Mouse (Mus musculus): ENCODE measurements around the gene Onecut3.

Gene Onecut3

DNA sequence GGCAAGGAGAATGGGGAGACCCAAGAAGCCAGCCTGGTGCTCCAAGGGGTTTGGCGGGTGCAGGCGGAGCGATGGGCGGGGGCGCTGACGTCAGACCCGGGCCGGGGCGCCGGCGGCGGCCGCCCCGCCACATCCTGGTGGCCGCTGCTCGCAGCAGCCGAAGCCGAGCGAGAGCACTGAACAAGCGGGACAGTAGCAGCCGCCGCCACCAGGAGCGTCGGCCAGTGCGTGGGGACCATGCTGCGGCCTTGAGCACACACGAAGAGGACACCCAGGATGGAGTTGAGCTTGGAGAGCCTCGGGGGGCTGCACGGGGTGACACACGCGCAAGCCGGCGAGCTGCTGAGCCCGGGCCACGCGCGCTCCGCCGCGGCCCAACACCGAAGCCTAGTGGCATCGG lies at the start of gene Onecut3:
Gene Onecut3 (plus strand): TSS at position 104 of the 400 bp plus-strand sequence.
- no peak for DNase-seq (ENCODE audit: low spot score in 2 of 2)

DNA sequence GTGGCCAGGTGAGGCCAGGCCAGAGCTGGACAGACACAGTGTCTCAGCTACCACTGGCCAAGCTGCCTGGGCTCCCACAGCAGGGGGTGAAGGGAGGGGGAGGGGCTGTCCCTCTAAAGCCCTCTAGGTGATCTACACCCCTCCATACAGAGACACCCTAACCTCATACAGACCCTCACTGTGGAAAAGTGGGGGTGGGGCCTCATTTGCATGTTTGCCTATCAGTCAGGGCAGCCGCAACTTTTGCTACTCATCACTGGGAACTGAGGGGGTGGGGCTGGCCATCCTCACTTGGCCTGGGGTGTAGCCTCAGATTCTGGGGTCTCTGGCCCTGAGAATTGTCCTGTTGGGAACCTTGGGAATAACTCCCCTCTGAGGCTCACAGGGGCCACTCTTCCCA lies 49.6 kb upstream of the Onecut3 start:
- no peak for DNase-seq (ENCODE audit: low spot score in 2 of 2)

- DNase-seq (ENCODE audit: low spot score in 2 of 2) = peak; percentile 80 to 84
These were observed 48.6 kb upstream of the Onecut3 start for GRCm38 (mm10) chr10:80445898-80446601.

DNA sequence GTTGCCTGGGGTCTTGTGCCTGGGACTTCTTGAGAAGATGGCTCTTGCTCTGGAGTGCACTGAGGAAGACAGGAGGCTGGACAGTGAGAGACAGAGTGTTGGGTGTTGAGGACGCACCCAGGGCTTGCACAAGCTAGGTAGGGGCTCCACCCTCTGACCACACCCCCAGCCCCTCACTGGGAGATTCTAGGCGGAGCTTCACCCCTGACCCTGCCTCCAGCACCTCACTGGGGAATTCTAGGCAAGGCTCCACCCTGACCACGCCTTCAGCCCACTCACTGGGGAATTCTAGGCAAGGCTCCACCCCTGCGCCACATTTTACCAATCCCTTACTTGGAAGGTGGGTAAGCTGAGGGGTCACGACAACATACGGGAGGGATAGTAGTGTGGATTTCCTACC lies 44.0 kb upstream of the Onecut3 start:
- no peak for DNase-seq (ENCODE audit: low spot score in 2 of 2)

DNA sequence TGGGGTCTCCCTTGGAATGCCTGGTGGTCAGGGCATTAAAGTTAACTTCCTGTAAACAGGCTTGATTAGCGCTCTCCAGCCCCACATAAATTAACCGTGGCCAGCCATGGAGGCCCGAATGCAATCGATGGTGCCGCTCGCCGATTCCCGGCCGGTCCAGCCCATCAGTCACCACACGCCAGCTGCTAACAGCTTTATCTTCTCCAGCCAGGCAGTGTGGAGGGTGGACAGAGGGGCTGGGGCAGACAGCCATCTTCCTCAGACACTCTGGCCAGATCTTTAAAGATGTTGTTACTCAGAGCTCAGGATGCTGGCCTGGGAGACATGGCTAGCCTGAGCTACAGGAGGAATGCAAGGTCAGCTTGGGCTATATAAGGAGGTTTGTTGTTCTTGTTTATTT lies 41.0 kb upstream of the Onecut3 start:
- DNase-seq (ENCODE audit: low spot score in 2 of 2) = no peak

DNA sequence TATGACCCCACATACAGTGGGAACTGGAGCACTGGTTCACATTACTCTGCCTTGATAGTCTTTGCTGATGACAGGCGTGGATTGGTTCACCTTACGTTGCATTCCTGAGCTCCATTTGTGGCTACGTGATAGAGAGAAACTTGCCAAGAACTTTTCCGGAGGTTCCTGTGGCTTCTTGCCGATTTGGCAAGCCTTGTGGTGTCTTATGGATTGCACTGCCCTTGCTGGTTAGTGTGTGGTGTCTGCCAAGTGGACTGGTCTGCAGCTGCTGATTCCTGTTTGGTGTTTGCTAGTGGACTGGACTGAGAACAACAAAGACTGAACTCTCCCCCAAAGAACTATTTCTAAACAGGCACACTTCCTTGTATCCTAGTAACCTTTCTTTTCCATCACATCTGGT lies 39.9 kb upstream of the Onecut3 start:
- no peak for DNase-seq (ENCODE audit: low spot score in 2 of 2)

- no peak for DNase-seq (ENCODE audit: low spot score in 2 of 2)
These were observed 38.9 kb upstream of the Onecut3 start for GRCm38 (mm10) chr10:80455697-80456096.

- no peak for DNase-seq (ENCODE audit: low spot score in 2 of 2)
These were observed 35.4 kb upstream of the Onecut3 start for GRCm38 (mm10) chr10:80459236-80459635.

DNA sequence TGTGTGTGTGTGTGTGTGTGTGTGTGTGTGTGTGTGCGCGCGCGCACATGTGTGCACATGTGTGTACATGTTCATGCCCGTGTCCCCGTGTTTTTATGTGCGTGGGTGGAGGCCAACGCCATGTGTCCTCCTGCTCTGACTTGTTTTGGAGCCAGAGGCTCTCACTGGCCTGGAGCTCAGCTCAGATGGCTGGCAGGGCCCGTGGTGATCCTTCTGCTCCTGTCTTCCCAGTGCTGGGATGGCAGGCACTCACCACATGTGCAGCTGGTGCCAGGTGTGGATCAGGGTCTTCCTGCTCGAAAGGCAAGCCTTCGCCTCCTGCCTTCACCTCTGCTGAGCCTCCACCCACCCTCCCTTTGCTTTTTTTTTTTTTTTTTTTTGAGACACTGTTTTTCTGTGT lies 35.0 kb upstream of the Onecut3 start:
- DNase-seq (ENCODE audit: low spot score in 2 of 2) = no peak

DNA sequence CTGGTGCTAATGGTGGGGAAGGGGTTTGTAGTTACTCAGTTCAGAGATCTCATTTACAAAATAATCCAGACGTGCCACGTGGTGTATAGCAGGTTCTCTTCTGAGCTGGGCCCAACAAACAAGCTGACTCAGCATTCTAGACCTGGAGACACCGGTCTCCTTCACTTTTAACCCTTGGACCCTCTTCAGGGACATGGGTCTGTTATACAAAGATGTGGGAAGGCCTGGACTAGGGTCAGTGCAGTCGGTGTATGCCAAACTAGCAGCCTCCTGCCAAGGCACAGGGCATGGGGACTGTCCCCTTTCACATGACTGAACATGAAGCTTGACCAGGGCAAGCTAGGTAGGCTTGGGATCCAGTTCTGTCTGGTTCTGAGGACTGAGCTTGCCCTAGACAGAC lies 34.3 kb upstream of the Onecut3 start:
- no peak for DNase-seq (ENCODE audit: low spot score in 2 of 2)

DNA sequence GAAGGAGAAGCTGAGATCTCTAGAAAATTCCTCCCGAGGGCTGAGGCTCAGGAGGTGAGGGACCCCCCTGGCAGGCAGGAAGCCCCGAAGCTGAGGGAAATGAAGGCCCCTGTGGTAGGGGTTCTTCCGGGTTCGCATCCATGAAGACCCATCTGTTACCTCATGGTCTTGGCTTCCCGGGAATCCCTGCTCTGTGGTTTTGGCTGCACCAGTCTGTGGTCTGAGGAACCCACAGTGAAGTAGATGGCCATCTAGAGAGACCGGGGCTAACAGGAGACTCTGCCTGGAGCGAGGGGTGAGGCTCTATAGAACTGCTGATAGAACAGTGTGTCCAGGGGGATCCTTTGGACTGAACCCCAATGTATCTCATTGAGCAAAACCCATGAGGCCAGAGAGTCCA lies 33.3 kb upstream of the Onecut3 start:
- no peak for DNase-seq (ENCODE audit: low spot score in 2 of 2)

GRCm38 (mm10) chr10:80464381-80465035 lies 30.1 kb upstream of the Onecut3 start:
- no peak for DNase-seq (ENCODE audit: low spot score in 2 of 2)

DNA sequence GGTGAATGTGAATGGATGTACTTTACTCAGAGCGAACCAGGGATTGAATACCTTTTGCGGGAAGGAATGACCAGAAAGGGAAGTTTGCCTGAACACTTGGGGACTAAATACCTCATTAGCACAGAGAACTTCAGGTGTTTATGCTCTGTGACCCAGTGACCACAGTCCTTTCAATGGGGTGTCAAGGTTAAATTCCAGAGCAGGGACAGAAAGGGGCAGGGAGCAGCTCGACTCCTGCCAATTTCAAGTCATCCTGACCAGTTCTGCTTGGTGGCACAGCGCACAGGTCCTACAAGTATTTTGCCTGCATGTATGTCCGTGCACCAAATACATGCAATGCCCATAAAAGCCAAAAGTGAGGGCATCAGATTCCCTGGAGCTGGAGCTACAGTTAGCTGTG lies 29.6 kb upstream of the Onecut3 start:
- no peak for DNase-seq (ENCODE audit: low spot score in 2 of 2)

DNA sequence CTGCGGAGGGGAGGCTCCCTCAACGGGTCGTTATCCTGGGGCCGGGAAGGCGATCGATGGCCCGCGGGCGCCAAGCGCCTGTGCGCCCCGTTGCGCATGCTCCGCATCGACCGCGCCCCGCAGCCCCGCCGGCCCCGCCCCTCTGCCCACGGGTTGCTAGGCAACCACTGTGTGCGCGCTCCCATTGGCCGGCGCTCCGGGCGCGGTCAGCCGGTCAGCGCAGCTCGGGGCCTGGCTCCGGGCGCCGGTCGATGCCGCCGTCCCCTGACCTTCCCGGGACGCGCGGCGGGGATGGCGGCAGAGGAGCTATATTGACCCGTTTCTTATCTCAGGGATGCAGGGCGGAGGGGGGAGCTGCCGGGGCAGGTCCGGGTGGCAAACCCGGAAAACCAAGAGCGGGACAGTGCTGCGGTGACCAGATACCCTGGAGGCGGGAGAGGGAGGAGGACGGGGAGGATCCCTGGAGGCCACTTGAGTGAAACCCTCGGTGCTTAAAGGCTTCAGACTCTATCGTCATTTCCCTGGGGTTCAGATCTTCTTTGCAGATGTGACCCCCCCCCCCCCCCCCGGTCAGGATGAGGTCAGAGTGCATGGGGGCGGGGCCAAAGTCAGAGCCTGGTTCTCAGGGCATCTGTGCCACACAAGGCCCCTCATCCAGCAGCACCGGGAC lies 19.2 kb upstream of the Onecut3 start:
- DNase-seq (ENCODE audit: low spot score in 2 of 2) = peak; percentile 82 to 84

GRCm38 (mm10) chr10:80478531-80478930 lies 16.1 kb upstream of the Onecut3 start:
- DNase-seq (ENCODE audit: low spot score in 2 of 2) = no peak

- DNase-seq (ENCODE audit: low spot score in 2 of 2) = no peak
These were observed 13.6 kb upstream of the Onecut3 start for GRCm38 (mm10) chr10:80481002-80481401.

GRCm38 (mm10) chr10:80486862-80487379 lies 7.7 kb upstream of the Onecut3 start:
- no peak for DNase-seq (ENCODE audit: low spot score in 2 of 2)

- DNase-seq (ENCODE audit: low spot score in 2 of 2) = no peak
These were observed 4.6 kb upstream of the Onecut3 start for GRCm38 (mm10) chr10:80490051-80490450.

GRCm38 (mm10) chr10:80495901-80496300 lies 1.3 kb downstream of the Onecut3 start:
- DNase-seq (ENCODE audit: low spot score in 2 of 2) = no peak

DNA sequence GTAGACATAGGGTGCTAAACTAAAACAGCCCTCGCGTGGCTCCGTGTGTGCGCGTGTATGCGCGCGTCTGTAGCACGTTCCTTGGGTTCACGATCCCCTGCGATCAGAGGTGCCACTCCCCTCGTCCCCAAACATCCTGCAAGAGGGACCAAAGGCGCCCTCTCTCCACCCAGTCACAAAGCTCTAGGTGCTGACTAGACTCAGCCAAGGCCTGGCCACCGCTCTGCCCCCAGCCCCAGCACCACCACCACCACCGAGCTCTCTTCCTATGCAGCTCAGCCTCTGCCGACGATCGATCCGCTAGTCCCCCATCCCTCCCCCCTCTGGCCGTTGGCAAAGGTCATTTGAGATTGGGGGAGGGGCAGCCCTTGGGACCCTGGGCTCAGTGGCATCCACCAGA lies 1.8 kb downstream of the Onecut3 start:
- DNase-seq (ENCODE audit: low spot score in 2 of 2) = no peak

DNA sequence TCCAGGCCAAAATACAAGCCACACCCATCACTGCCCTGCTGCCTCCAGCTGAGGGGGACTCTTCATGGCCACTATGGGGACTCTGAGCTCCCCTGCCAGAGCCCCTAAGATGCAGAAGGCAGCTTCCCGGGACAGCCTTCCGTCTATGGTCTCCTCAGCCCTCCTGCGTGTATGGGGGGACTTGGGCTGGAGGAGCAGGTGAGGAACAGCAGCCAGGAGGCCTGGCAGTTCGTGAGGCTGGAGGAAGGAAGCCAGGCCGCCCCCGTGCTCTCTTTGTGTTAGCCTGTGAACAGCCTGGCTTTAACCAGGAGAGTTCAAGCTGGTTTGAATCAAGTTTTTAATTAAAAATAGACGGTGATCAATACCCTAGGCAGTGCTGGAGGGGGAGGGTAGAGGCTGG lies 7.7 kb downstream of the Onecut3 start:
- no peak for DNase-seq (ENCODE audit: low spot score in 2 of 2)

DNA sequence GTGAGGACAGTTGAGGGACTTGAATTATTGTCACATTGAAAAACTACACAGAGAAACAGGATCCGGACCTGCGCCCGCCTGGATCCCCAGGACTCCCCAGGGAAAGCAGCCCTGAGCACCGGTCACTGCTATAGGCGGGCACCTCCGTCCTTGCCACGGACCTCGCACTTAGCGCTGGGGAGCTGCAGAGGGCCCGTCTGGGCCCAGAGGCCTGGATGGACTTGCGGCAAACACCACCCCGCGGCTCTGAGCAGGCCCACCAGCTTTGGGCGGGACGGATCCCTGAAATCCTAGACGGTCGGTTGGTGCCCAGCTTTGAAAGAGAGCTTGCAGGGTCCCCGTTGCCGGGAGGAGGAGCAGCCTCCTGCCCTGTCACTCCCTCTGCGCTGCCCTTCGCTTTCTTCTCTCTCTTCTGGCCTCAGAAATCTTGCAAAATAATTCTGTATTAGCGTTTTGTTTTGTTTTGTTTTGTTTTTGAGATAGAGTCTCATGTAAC lies 8.2 kb downstream of the Onecut3 start:
- no peak for DNase-seq (ENCODE audit: low spot score in 2 of 2)

Measured in right cerebral cortex, adult 2 months (tissue).